Mouse (Mus musculus) WW6 (cell line): ENCODE results near the gene Ric1.

ENCODE experiments used
- DNase-seq: peaks from one replicate; pipeline ENCODE4 v3.0.0-alpha.2; 2013; ENCODE audit warnings: low read depth, low spot score

Gene Ric1

DNA sequence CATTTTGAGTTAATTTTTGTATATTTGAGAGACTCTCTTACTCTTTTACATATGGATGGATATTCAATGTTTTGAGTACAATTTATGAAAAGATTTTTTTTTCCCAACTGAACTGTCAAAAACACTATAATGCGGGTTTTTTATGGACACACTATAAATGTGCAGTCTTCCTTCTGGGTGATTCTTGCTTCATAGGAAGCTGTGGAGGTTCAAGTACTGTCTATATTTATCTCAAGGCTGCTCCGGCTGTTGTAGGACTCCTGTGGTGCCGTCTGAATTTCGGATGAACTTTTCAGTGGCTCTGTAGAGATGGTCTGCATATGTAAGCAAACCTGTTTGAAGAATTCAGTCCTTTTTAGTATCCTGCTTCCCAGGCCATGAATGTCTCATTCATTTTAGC lies 86.1 kb downstream of the Ric1 start:
- DNase-seq = no peak

- DNase-seq = no peak
These were observed 88.8 kb downstream of the Ric1 start for GRCm38 (mm10) chr19:29610907-29611306.

DNA sequence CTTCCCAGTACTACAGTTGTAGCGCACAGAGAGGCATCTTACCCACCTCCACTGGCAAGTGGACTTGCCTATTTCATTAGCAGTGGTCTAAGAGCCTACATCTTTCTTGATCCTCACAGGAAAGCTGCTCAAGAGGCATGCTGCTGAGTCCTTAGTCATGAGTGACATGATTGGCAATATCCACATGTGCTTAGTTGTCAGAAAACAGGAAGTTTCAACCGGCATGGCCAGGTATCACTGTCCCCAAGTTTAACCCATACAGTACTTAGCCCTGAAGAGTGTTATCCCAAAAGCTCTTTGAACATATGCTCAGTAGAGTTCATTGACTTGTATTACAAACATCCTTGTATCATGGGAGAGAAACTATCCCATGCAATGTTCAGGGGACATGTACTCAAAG lies 90.0 kb downstream of the Ric1 start:
- no peak for DNase-seq

DNA sequence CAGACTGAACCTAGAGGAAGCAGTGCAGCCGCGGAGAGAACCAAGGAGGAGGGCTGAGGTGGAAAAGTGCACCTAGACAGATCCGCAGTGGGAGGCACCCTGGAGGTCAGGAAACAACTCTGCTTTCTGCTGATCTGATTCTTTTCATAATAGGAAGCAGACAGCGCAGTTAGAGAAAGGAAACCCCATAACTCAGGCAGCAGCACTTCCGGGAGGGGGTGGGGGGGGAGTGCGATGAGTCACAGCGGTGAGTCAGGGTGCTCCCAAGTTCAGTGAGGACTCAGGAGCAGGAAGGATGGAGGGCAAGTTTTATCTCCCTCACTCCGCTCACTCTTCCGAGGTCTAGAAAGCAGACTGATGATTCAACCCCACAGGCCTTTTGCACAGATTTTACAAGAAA lies 119.0 kb downstream of the Ric1 start:
- DNase-seq = no peak

DNA sequence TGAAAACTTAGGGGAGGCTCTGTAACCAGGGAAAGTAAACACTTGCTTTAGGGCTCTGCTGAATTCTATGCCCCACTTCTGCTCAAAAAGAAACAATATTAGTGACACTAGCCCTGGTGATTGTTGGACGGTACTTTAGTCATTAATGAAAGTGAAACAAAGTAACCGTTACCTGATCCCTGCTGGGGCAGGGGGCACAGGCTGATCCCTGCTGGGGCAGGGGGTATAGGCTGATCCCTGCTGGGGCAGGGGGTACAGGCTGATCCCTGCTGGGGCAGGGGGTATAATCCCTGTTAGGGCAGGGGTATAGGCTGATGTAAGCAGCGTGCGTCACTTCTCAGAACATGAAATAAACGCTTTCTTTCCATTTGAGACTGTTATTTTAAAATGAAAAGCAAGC lies 119.4 kb downstream of the Ric1 start:
- DNase-seq = no peak

DNA sequence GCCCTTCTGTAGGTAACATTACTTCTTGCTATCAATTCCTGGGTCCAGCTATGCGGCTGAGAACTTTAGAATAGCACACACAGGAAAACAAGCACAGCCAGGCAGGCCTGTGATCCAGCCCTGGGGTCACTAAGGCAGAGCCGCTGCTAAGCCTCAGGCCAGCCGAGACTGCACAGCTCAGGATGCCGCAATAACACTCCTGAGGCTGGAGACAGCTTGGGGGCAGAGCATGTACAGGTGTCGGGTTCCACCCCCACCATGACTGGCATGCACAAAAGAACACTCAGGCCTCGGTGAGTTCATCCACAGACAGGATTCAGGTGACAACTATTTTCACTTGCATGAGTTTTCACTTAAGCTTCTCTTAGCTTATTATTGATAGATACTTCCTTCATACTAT lies 120.1 kb downstream of the Ric1 start:
- DNase-seq = no peak

- no peak for DNase-seq
These were observed 121.3 kb downstream of the Ric1 start for GRCm38 (mm10) chr19:29643194-29643922.

DNA sequence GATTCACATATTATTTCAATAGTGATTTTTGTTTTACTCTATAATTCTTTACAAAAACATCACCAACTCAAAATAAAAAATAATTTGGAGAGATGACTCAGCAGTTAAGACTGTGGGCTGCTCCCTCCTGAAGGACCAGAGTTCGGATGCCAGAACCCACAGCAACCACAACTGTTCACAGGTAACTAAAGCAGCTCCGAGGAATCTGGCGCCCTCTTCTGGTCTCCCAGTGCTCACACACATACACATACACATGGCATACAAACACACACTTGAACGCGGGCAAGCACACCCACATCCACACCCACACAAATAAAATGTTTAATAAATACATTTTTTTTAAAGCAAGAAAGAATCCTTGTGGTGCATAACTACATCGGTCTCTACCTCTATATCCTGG lies 122.7 kb downstream of the Ric1 start:
- no peak for DNase-seq

GRCm38 (mm10) chr19:29647651-29648549 lies 125.8 kb downstream of the Ric1 start, which contains the start of gene Ermp1:
Gene Ermp1, minus strand, starts transcription at chr19:29648415.
- peak; percentile 82 for DNase-seq

- no peak for DNase-seq
These were observed 126.5 kb downstream of the Ric1 start for GRCm38 (mm10) chr19:29648550-29648914.

GRCm38 (mm10) chr19:29649683-29650082 lies 127.6 kb downstream of the Ric1 start:
- DNase-seq = no peak

DNA sequence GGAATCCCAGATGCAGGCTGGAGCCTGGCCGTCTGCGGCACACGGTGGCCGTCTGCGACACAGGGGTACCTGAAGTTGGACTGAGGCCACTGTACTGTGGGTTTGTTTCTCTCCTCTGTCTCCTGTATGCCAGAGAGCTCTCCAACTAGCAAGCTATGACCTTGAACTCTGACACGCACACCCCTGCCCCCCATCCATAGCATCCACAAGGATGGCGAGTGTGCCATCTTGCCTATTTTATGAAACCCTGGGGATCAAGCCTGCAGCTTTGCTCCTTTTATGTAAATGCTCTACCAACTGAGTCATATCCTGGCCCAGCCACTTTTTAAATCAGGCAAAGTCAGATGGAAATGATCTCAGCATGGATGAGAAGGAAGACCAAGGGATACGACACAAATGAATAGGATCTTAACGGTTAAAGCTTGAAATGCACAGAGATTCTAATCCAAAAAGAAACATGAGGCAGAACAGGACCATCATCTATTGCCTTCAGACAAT lies 131.7 kb downstream of the Ric1 start:
- no peak for DNase-seq

- DNase-seq = no peak
These were observed 133.1 kb downstream of the Ric1 start for GRCm38 (mm10) chr19:29655148-29655547.

- DNase-seq = no peak
These were observed 133.9 kb downstream of the Ric1 start for GRCm38 (mm10) chr19:29656029-29656428.
